Mouse (Mus musculus): ENCODE data around the gene Gsto2.

DNA sequence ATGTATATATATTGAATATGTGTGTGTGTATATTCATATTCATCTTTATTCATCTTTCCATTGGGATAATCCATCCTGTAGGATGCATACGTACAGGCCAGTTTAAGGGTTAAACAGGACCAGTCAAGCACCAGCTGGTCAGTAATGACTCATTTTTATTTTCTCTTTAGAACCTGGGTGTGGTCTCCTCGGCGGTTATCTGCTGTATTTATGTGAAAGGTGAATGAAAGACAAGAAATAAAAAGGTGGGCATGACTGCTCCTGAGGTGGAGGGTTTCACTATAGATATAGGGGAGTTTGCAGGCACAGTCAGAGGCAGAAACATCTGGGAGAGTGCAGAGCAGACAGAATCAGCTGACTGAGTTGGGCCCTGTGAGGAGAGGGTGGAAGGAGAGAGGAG, 4.2 kb downstream of the Gsto2 start:
- TF ChIP-seq TAL1 (IDR thresholded peaks at IDR 0.05; ENCODE audit: low read length) = no peak
- no peak for TF ChIP-seq GATA1 (IDR thresholded peaks at IDR 0.05; ENCODE audit: low read length)

Data from erythroblast, embryonic 14.5 days (primary cell).